Mouse (Mus musculus): ENCODE results near the gene Cdk18. TPM values are rescaled to one million over a fixed set of nuclear protein-coding genes. Genes with fewer than 3 reads are reported as not detected.
A peak's percentile ranks its signal among the peaks of the same experiment; 100 is the strongest.

The Cdk18 gene
- polyA plus RNA-seq, 1 experiment from 2014 or later: 9.0 TPM

DNA sequence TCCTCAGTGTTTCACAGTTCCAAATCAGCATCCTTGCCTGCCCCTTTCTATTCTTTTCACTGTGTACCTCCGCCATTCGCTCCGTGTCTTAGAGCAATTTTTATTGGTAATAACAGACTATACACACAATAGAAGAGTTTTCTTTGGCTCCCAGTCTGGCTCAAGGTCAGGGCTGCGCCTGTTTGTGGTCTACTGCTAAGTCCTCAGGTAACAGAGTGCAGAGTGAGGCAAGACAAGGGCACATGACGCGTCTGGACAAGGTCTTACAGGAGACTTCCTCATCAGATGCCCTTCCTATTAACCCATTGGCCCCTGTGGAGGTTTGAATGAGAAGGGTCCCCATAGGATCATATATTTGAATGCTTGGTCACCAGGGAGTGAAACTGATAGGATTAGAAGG, 49.7 kb downstream of the Cdk18 start:
- Histone ChIP-seq H3K9ac (ENCODE audit: low read length) (no peak overlapping the region), H3K36me3 (ENCODE audit: control insufficient read depth, insufficient read depth, low read length) (no peaks in the 10 kb centered on the region), H3K4me1 (replicated peaks; ENCODE audit: control insufficient read depth, insufficient read depth, low read length) (no peaks in the 10 kb centered on the region), H3K9me3 (ENCODE audit: control insufficient read depth, low read length) (no peaks in the 10 kb centered on the region), H3K4me3 (ENCODE audit: low read length) (no peak overlapping the region), H3K27ac (ENCODE audit: low read length) (no peak overlapping the region), H3K4me2 (ENCODE audit: low read depth, low read length) (no peak overlapping the region), H3K27me3 (ENCODE audit: control insufficient read depth, insufficient read depth, low read depth, low read length) (no peaks in the 10 kb centered on the region)
- WGBS: 80% methylated on average over 6 of the region's 6 CpGs
- no peak for ATAC-seq (ENCODE audit: low read depth)

DNA sequence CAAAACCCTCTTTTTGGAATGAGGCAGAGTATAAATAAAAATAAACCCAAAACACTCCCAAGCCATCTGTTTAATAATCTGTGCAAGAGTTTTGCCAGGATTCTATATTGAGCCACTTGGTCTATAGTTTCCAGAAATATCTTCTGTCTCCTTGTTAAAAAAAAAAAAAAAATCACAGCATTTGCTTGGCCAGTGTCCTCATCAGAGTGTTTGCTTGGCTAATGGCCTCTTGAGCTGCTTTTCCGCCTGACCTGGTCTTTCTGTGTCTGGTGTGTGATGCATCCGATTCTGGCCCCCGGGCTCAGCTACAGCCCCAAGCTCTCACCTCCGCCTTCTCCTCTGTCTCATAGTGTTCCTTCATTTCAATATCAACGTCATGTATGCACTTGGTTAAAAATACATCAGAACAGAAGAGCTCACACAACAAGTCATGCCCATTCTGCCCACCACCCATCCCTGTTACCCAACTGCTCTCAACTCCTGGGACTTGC, 51.3 kb downstream of the Cdk18 start:
- ATAC-seq (ENCODE audit: low read depth): no peak
- 57% methylated on average over 5 of the region's 5 CpGs for WGBS
- no peaks in the 10 kb centered on the region for H3K27me3 ChIP-seq (ENCODE audit: control insufficient read depth, insufficient read depth, low read depth, low read length)

DNA sequence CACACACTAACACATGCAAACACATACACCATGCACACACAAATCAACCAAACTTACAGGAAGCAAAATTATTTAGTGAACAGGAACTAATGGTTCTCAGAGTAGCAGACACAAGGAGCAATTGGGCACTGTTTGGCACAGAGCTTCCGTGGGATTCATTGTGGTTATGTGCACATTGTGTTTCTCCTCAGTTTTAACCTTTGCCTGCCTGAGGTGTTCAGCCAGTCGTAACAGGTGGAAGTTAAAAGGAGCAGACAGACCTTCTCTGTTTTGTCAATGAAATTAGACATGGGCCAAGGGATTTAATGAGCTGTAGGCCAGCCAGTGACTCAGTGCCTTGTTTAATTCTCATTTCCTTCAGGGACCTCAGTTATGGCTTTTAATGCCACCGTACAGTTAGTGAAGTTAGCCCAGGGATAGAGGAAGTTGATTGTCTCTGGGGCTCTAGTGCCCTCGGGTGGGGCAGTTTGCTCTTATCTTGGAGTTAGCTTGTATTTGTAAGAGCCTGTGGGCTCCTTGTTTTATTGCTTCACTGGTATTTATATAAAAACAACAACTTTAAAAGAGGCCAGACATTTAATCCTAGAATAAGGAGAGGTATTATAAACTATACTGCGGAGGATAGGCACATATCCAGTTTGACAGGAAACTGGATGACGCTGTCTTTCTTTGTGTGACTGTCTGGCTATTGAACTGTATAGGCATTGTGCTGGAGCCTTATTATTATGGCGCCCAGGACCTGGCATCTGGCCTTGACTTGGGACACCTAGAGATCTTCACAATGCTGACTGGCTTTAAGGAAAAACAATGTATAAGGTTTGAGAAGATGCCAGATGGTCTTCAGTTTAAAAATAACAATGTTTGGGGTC, 54.1 kb downstream of the Cdk18 start:
- Histone ChIP-seq H3K4me2 (ENCODE audit: low read depth, low read length) (no peak overlapping the region), H3K9ac (ENCODE audit: low read length) (no peak overlapping the region), H3K27ac (ENCODE audit: low read length) (no peak overlapping the region), H3K4me1 (replicated peaks; ENCODE audit: control insufficient read depth, insufficient read depth, low read length) (no peaks in the 10 kb centered on the region), H3K9me3 (ENCODE audit: control insufficient read depth, low read length) (peaks cover 2% of the 10 kb centered on the region; the same call in 1 of the 2 replicates), H3K36me3 (ENCODE audit: control insufficient read depth, insufficient read depth, low read length) (no peaks in the 10 kb centered on the region), H3K27me3 (ENCODE audit: control insufficient read depth, insufficient read depth, low read depth, low read length) (no peaks in the 10 kb centered on the region), H3K4me3 (ENCODE audit: low read length) (no peak overlapping the region)
- 60% methylated on average over 7 of the region's 7 CpGs for WGBS
- no peak for ATAC-seq (ENCODE audit: low read depth)

More for the DNA sequence above, 51.3 kb downstream of the Cdk18 start:
- no peaks in the 10 kb centered on the region for H3K4me1 ChIP-seq (replicated peaks; ENCODE audit: control insufficient read depth, insufficient read depth, low read length)
- H3K36me3 ChIP-seq (ENCODE audit: control insufficient read depth, insufficient read depth, low read length): no peaks in the 10 kb centered on the region
- H3K4me3 ChIP-seq (ENCODE audit: low read length): no peak overlapping the region
- H3K27ac ChIP-seq (ENCODE audit: low read length): no peak overlapping the region
- no peak overlapping the region for H3K4me2 ChIP-seq (ENCODE audit: low read depth, low read length)
- H3K9me3 ChIP-seq (ENCODE audit: control insufficient read depth, low read length): no peaks in the 10 kb centered on the region
- H3K9ac ChIP-seq (ENCODE audit: low read length): no peak overlapping the region

DNA sequence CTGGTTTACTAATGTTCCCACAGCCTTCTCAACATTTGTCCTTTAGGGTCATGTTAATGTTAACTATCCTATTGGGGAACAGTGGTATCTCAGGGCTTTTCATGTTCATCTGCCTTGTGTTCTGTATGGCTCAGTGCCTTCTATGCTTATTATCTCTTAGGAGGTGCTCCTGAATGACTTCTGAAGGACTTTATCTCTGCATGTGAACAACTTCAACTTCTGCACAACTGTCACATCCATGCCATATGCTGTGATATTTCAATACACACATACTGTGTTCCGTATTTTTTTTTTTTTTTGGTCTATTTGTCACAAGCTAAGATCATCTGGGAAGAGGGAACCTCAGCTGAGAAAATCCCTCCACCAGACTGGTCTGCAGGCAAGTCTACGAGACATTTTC, 61.1 kb downstream of the Cdk18 start:
- 77% methylated on average over 2 of the region's 2 CpGs for WGBS
- H3K27ac ChIP-seq (ENCODE audit: low read length): no peak overlapping the region

DNA sequence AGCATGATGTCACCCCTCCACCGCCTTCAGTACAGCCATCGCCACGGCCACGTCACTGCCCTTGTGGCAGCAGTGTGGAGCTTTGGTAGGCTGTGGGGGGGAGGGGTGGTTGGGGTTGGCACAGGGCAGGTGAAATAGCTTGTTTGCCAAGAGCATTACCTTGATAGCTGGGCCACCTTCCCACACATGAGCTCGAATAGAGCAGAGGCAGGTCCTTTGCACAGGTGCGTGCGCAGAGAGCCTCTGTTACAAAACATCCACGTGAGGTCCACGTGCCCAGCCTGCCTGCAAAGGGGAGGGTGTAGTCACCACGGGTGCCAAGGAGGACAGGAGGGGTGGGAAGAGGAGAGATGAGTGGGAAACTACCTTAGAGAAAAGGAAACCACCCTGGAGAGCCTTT, 63.9 kb downstream of the Cdk18 start:
- no peak overlapping the region for H3K27ac ChIP-seq (ENCODE audit: low read length)
- H3K27me3 ChIP-seq (ENCODE audit: control insufficient read depth, insufficient read depth, low read depth, low read length): no peaks in the 10 kb centered on the region
- H3K36me3 ChIP-seq (ENCODE audit: control insufficient read depth, insufficient read depth, low read length): no peaks in the 10 kb centered on the region
- no peaks in the 10 kb centered on the region for H3K9me3 ChIP-seq (ENCODE audit: control insufficient read depth, low read length)
- no peak overlapping the region for H3K4me2 ChIP-seq (ENCODE audit: low read depth, low read length)
- WGBS: 72% methylated on average over 10 of the region's 10 CpGs
- no peak for ATAC-seq (ENCODE audit: low read depth)
- H3K4me3 ChIP-seq (ENCODE audit: low read length): no peak overlapping the region
- no peaks in the 10 kb centered on the region for H3K4me1 ChIP-seq (replicated peaks; ENCODE audit: control insufficient read depth, insufficient read depth, low read length)
- no peak overlapping the region for H3K9ac ChIP-seq (ENCODE audit: low read length)

More for the DNA sequence above, 61.1 kb downstream of the Cdk18 start:
- Histone ChIP-seq H3K36me3 (ENCODE audit: control insufficient read depth, insufficient read depth, low read length) (no peaks in the 10 kb centered on the region), H3K4me2 (ENCODE audit: low read depth, low read length) (no peak overlapping the region), H3K27me3 (ENCODE audit: control insufficient read depth, insufficient read depth, low read depth, low read length) (no peaks in the 10 kb centered on the region), H3K4me3 (ENCODE audit: low read length) (no peak overlapping the region), H3K4me1 (replicated peaks; ENCODE audit: control insufficient read depth, insufficient read depth, low read length) (no peaks in the 10 kb centered on the region), H3K9ac (ENCODE audit: low read length) (no peak overlapping the region), H3K9me3 (ENCODE audit: control insufficient read depth, low read length) (peaks cover 2% of the 10 kb centered on the region; the same call in 1 of the 2 replicates)
- ATAC-seq (ENCODE audit: low read depth): no peak

DNA sequence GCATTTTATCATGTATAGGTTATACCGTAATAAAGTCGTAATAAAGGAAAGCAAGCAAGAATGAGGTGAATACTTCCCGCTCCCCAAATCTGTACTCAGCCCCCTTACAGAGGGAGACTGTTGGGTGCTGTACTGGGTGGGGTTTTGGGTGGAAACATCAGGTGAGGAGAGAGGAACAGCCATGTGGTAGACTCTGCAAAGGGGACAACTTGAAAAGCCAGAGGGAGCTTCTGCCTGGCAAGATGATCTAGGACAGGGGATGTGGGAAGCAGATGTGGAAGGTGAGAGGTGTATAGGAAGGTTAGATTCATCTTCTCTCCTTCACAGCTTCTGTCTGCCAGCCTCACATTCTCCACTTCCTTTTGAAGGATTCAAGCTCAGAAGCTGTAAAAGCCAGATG, 68.8 kb downstream of the Cdk18 start:
- H3K4me1 ChIP-seq (replicated peaks; ENCODE audit: control insufficient read depth, insufficient read depth, low read length): peaks cover 6% of the 10 kb centered on the region
- H3K27ac ChIP-seq (ENCODE audit: low read length): no peak overlapping the region
- no peaks in the 10 kb centered on the region for H3K36me3 ChIP-seq (ENCODE audit: control insufficient read depth, insufficient read depth, low read length)
- ATAC-seq (ENCODE audit: low read depth): no peak
- no peak overlapping the region for H3K9ac ChIP-seq (ENCODE audit: low read length)
- H3K4me2 ChIP-seq (ENCODE audit: low read depth, low read length): no peak overlapping the region
- no peaks in the 10 kb centered on the region for H3K9me3 ChIP-seq (ENCODE audit: control insufficient read depth, low read length)
- peaks cover 30% of the 10 kb centered on the region for H3K27me3 ChIP-seq (ENCODE audit: control insufficient read depth, insufficient read depth, low read depth, low read length)
- 76% methylated on average over 3 of the region's 3 CpGs for WGBS
- no peak overlapping the region for H3K4me3 ChIP-seq (ENCODE audit: low read length)

DNA sequence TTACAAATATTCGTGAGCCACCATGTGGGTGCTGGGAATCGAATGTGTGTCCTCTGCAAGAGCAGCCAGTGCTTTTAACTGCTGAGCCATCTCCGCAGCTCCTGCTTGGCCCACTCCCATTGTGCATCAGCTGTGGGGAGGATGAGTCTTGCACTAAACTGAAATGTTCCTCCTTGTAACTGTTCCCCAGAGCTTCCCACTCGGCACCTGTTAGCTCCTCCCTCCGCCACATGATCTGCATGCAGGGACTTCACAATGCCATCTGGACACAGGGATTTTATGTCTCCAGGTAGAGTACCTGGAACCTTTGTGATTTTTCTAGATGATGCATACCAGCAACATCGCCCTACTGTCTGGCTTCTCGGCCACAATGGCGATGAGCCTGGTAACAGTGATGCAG, 70.0 kb downstream of the Cdk18 start:
- H3K9ac ChIP-seq (ENCODE audit: low read length): no peak overlapping the region
- ATAC-seq (ENCODE audit: low read depth): no peak
- WGBS: 79% methylated on average over 8 of the region's 8 CpGs
- H3K4me3 ChIP-seq (ENCODE audit: low read length): no peak overlapping the region
- H3K27ac ChIP-seq (ENCODE audit: low read length): no peak overlapping the region
- H3K4me2 ChIP-seq (ENCODE audit: low read depth, low read length): no peak overlapping the region
- peaks cover 30% of the 10 kb centered on the region for H3K27me3 ChIP-seq (ENCODE audit: control insufficient read depth, insufficient read depth, low read depth, low read length)
- H3K36me3 ChIP-seq (ENCODE audit: control insufficient read depth, insufficient read depth, low read length): no peaks in the 10 kb centered on the region
- H3K9me3 ChIP-seq (ENCODE audit: control insufficient read depth, low read length): no peaks in the 10 kb centered on the region
- peaks cover 6% of the 10 kb centered on the region for H3K4me1 ChIP-seq (replicated peaks; ENCODE audit: control insufficient read depth, insufficient read depth, low read length)

DNA sequence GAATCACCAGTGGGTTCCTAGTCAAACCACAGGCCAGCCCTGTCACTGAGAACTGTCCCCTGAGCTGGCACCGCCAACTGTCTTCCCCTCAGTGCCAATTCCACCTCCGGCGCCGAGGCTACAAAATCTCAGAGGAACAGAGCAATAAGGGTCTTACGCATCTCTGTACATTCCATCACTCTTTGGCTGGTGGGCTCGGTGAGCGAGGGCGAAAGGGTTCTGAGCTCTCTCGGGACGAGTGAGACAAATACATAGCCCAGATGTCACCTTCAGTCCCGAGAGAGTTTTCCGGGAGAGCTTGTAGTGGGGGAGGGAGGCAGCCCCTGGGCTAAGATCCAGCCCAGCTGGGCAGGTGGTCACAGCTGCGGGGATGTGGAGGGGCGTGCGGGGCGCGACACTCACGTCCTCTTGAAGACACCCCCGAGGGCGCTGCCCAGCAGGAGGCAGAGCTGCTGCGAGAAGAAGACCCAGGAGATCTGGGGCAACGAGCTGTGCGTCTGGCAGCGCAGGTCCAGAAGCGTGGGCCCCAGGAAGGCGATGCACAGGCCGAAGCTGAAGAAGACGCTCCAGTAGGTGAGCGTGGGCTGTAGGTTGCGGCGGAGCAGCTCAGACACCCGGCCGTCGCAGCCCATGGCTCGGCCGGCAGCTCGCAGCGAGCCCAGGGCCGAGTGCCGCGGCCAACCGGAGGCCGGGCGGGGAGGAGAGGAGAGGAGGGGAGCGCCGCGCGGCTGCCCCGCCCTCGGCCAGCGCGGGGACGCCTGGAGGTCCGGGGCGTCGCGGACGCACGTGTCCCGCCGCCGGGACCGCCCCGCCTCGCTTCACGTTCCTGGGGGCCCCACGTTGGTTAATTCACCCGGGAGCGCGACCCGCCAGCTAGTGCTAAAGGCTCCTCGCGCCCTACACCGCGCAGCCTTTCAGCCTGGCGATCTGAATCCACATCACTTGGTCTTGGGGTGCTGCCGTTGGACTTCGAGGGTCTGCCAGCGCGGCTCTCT, 71.9 kb downstream of the Cdk18 start, which contains the start of gene Mfsd4a:
TSS of gene Mfsd4a (minus strand) at position 802 of the 995 bp plus-strand sequence.
- Histone ChIP-seq H3K4me1 (replicated peaks; ENCODE audit: control insufficient read depth, insufficient read depth, low read length) (peaks cover 6% of the 10 kb centered on the region), H3K4me2 (ENCODE audit: low read depth, low read length) (peak within 1 kb of the TSS; percentile 96), H3K4me3 (ENCODE audit: low read length) (peak within 1 kb of the TSS; percentile 57), H3K27me3 (ENCODE audit: control insufficient read depth, insufficient read depth, low read depth, low read length) (peaks cover 30% of the 10 kb centered on the region), H3K27ac (ENCODE audit: low read length) (no peak within 1 kb of the TSS), H3K36me3 (ENCODE audit: control insufficient read depth, insufficient read depth, low read length) (no peaks in the 10 kb centered on the region), H3K9ac (ENCODE audit: low read length) (peak within 1 kb of the TSS; percentile 66), H3K9me3 (ENCODE audit: control insufficient read depth, low read length) (no peaks in the 10 kb centered on the region)
- peak; percentile 93 for ATAC-seq (ENCODE audit: low read depth)
- WGBS: 2% methylated on average over 55 of the region's 80 CpGs
